Mouse (Mus musculus): ENCODE results near the gene Prim2. TPM values are rescaled to one million over a fixed set of nuclear protein-coding genes. Genes with fewer than 3 reads are reported as not detected.
A peak's percentile ranks its signal among the peaks of the same experiment; 100 is the strongest.

The Prim2 gene
- polyA plus RNA-seq (2015; fragmentation: Nextera tagmentation; extraction: Ambion mirVana), result 22.6 and 26.3 TPM in 2 replicates

DNA sequence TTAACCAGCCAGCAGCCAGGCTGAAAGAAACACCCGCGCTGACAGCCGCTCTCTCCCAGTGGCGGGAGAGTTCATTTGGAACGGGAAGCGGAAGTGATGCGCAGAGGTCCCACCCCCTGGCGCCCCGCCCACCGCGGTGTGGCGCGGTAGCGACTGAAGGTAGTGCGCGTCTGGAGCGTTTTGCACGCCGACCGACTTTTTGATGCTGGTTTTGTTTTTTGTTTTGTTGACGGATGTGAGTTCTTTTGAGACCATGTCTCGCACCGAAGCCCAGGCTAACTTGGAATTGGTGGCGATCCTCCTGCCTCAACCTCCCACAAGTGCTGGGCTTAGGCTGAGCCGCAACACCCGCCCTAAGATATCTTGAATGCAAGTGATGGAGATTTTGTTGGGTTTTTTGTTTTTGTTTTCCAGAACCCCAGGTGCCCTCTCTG, at the start of gene Prim2:
Prim2 (minus strand) TSS at position 88 of the 434 bp plus-strand sequence.
- under 1% methylated on average over 26 of the region's 26 CpGs for WGBS
- 0 out of 2 replicates have a peak, but pooled peaks cover 8% of the 10 kb centered on the region for H3K4me1 ChIP-seq (ENCODE audit: control insufficient read depth, insufficient read depth, low read length)
- peak within 1 kb of the TSS; percentile 71 for H3K4me2 ChIP-seq (ENCODE audit: low read depth, low read length)

DNA sequence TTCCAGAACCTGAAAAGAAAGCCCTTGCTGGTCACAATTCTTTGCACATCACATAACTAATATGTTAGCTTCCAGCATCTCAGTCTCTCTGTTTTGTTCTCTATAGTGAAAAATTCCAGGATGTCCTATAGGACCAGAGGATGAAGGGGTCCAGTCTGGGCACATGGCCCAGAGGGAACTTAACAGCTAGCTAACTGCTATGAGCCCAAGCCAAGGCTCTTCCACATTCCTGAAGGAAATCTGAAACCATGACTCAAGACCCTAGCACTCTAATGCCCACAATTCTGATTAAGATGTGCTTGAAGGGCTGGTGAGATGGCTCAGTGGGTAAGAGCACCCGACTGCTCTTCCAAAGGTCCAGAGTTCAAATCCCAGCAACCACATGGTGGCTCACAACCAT, 48.0 kb upstream of the Prim2 start:
- Histone ChIP-seq H3K9me3 (ENCODE audit: control insufficient read depth, low read length) (no peaks in the 10 kb centered on the region), H3K4me3 (ENCODE audit: low read length) (no peak overlapping the region), H3K9ac (ENCODE audit: low read depth, low read length) (no peak overlapping the region), H3K4me1 (ENCODE audit: control insufficient read depth, insufficient read depth, low read length) (0 out of 2 replicates have a peak, but pooled peaks cover 3% of the 10 kb centered on the region), H3K36me3 (ENCODE audit: control insufficient read depth, insufficient read depth, low read length) (no peaks in the 10 kb centered on the region), H3K27ac (ENCODE audit: low read length) (no peak overlapping the region), H3K4me2 (ENCODE audit: low read depth, low read length) (no peak overlapping the region), H3K27me3 (replicated peaks; ENCODE audit: control insufficient read depth, insufficient read depth, low read length) (no peaks in the 10 kb centered on the region)
- no peak for ATAC-seq
- 89% methylated on average over 1 of the region's 1 CpGs for WGBS

More for the DNA sequence above, at the start of gene Prim2:
- Histone ChIP-seq H3K27ac (ENCODE audit: low read length) (peak within 1 kb of the TSS; percentile 63), H3K9me3 (ENCODE audit: control insufficient read depth, low read length) (no peaks in the 10 kb centered on the region), H3K27me3 (replicated peaks; ENCODE audit: control insufficient read depth, insufficient read depth, low read length) (no peaks in the 10 kb centered on the region), H3K9ac (ENCODE audit: low read depth, low read length) (peak within 1 kb of the TSS; percentile 76), H3K36me3 (ENCODE audit: control insufficient read depth, insufficient read depth, low read length) (no peaks in the 10 kb centered on the region; the same call in 1 of the 2 replicates), H3K4me3 (ENCODE audit: low read length) (peak within 1 kb of the TSS; percentile 71)
- ATAC-seq, result peak; percentile 94

DNA sequence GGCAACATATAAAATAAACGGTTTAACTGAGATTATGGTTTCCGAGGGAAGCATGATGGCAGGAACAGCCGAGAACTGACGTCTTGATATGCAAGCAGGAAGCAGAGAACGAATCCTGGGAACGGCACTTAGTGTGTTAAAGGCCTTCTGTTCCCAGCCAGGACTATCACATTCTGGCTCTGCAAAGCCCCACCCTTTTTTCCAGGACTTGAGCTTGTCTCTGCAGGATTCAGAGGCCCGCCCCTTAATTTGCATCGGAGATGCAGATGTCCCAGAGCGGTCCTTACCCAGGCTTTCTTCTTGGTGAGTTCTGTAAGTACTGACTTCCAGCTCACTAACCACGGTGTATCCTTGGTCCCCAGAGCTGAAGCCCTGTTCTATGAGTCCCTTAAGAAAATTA, 45.2 kb upstream of the Prim2 start:
- no peaks in the 10 kb centered on the region for H3K4me1 ChIP-seq (ENCODE audit: control insufficient read depth, insufficient read depth, low read length)
- 5% methylated on average over 10 of the region's 10 CpGs for WGBS
- H3K4me3 ChIP-seq (ENCODE audit: low read length), result no peak overlapping the region
- H3K9ac ChIP-seq (ENCODE audit: low read depth, low read length), result no peak overlapping the region
- H3K4me2 ChIP-seq (ENCODE audit: low read depth, low read length), result no peak overlapping the region
- no peaks in the 10 kb centered on the region; the same call in 1 of the 2 replicates for H3K27me3 ChIP-seq (replicated peaks; ENCODE audit: control insufficient read depth, insufficient read depth, low read length)
- no peaks in the 10 kb centered on the region for H3K36me3 ChIP-seq (ENCODE audit: control insufficient read depth, insufficient read depth, low read length)
- peak; percentile 38; the same call in 1 of the 2 replicates for ATAC-seq
- H3K27ac ChIP-seq (ENCODE audit: low read length), result no peak overlapping the region
- no peaks in the 10 kb centered on the region for H3K9me3 ChIP-seq (ENCODE audit: control insufficient read depth, low read length)

DNA sequence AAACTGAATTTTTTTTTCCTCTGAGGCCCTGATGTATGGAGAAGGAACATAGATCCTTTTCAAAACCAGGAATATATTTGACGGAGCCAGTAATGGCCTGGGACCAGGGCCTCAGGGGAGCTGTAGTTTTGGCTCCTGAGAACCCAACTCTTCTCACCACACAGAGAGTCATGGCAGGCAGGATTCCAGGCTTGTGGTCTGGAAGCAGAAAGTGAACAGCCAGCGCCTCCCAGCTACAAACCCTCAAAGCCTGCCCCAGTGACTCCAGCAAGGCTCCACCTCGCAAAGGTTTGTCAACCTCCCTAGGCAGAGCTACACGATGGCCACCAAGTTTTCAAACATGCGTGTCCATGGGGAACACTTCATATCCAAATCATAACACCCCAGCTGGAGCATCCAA, 42.4 kb upstream of the Prim2 start:
- no peak overlapping the region for H3K4me3 ChIP-seq (ENCODE audit: low read length)
- ATAC-seq, result no peak
- no peaks in the 10 kb centered on the region for H3K36me3 ChIP-seq (ENCODE audit: control insufficient read depth, insufficient read depth, low read length)
- whole genome bisulfite sequencing, result 91% methylated on average over 5 of the region's 5 CpGs
- no peaks in the 10 kb centered on the region for H3K9me3 ChIP-seq (ENCODE audit: control insufficient read depth, low read length)
- no peak overlapping the region for H3K4me2 ChIP-seq (ENCODE audit: low read depth, low read length)
- no peak overlapping the region for H3K9ac ChIP-seq (ENCODE audit: low read depth, low read length)
- H3K27me3 ChIP-seq (replicated peaks; ENCODE audit: control insufficient read depth, insufficient read depth, low read length), result no peaks in the 10 kb centered on the region; the same call in 1 of the 2 replicates
- no peak overlapping the region for H3K27ac ChIP-seq (ENCODE audit: low read length)
- no peaks in the 10 kb centered on the region for H3K4me1 ChIP-seq (ENCODE audit: control insufficient read depth, insufficient read depth, low read length)

DNA sequence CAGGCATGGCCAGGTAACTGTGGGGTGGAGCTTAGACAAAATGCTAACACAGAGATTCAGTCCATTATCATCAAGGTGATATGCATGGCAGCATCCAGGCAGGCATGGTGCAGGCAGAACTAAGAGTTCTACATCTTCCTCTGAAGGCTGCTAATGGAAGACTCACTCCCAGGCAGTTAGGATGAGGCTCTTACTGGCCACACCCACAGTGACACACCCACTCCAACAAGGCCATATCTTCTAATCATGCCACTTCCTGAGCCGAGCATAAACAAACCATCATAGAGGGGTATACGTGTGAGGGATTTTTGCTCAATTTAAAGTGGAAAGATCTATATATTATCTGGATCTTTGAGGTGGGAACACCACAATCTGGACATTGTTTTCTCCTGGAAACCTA, 40.0 kb upstream of the Prim2 start:
- WGBS, result 60% methylated on average over 2 of the region's 2 CpGs

DNA sequence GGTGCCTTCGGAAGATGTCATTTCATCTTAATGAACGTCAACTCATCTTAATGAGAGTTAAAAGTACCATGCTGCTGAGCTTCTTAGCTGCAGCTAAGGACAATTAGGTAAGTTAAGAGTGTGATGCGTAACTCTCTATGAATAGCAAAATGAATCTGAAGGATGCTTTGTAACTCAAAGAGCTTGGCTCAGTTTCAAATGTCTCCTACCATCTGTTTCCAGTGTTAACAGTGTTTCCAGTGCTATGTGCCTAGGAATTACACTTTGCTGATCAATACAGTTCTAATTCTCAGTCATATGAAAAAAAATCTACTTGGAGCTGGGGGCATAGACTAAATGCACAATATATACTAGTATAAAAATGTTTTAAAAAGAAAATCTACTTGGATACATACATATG, 31.6 kb upstream of the Prim2 start:
- ATAC-seq, result no peak
- WGBS, result 79% methylated on average over 3 of the region's 3 CpGs
- Histone ChIP-seq H3K9ac (ENCODE audit: low read depth, low read length) (no peak overlapping the region), H3K27me3 (replicated peaks; ENCODE audit: control insufficient read depth, insufficient read depth, low read length) (no peaks in the 10 kb centered on the region), H3K4me3 (ENCODE audit: low read length) (no peak overlapping the region), H3K9me3 (ENCODE audit: control insufficient read depth, low read length) (no peaks in the 10 kb centered on the region), H3K4me2 (ENCODE audit: low read depth, low read length) (no peak overlapping the region), H3K27ac (ENCODE audit: low read length) (no peak overlapping the region), H3K36me3 (ENCODE audit: control insufficient read depth, insufficient read depth, low read length) (no peaks in the 10 kb centered on the region), H3K4me1 (ENCODE audit: control insufficient read depth, insufficient read depth, low read length) (no peaks in the 10 kb centered on the region)

More for the DNA sequence above, 40.0 kb upstream of the Prim2 start:
- H3K27ac ChIP-seq (ENCODE audit: low read length), result no peak overlapping the region
- H3K4me3 ChIP-seq (ENCODE audit: low read length), result no peak overlapping the region
- H3K9ac ChIP-seq (ENCODE audit: low read depth, low read length), result no peak overlapping the region
- H3K9me3 ChIP-seq (ENCODE audit: control insufficient read depth, low read length), result no peaks in the 10 kb centered on the region
- no peaks in the 10 kb centered on the region for H3K36me3 ChIP-seq (ENCODE audit: control insufficient read depth, insufficient read depth, low read length)
- H3K27me3 ChIP-seq (replicated peaks; ENCODE audit: control insufficient read depth, insufficient read depth, low read length), result no peaks in the 10 kb centered on the region; the same call in 1 of the 2 replicates
- no peaks in the 10 kb centered on the region for H3K4me1 ChIP-seq (ENCODE audit: control insufficient read depth, insufficient read depth, low read length)
- H3K4me2 ChIP-seq (ENCODE audit: low read depth, low read length), result no peak overlapping the region
- no peak for ATAC-seq

DNA sequence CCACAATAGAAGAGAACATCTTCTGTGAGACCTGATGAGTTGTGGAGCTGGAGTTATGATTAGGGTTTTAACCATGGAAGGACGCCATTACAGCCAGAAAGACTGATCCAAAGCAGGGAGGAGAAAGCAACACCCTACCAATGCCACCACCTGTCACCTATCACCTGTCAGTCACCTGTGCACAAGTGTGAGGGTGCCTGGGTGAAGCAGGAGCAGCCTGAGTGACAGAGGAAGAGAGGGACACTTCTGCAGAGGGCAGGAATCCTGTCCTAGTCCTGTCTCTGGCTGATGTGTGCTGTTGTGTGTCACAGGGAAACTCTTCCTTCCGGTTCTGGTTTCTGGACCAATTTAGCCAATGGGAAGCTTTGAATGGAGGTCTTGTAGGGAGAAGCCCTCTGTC, 26.4 kb upstream of the Prim2 start:
- H3K36me3 ChIP-seq (ENCODE audit: control insufficient read depth, insufficient read depth, low read length), result no peaks in the 10 kb centered on the region
- H3K27me3 ChIP-seq (replicated peaks; ENCODE audit: control insufficient read depth, insufficient read depth, low read length), result no peaks in the 10 kb centered on the region
- no peak overlapping the region for H3K4me2 ChIP-seq (ENCODE audit: low read depth, low read length)
- H3K9me3 ChIP-seq (ENCODE audit: control insufficient read depth, low read length), result no peaks in the 10 kb centered on the region
- ATAC-seq, result no peak
- no peak overlapping the region for H3K9ac ChIP-seq (ENCODE audit: low read depth, low read length)
- H3K4me3 ChIP-seq (ENCODE audit: low read length), result no peak overlapping the region
- WGBS, result 76% methylated on average over 2 of the region's 2 CpGs
- no peak overlapping the region for H3K27ac ChIP-seq (ENCODE audit: low read length)
- no peaks in the 10 kb centered on the region for H3K4me1 ChIP-seq (ENCODE audit: control insufficient read depth, insufficient read depth, low read length)

DNA sequence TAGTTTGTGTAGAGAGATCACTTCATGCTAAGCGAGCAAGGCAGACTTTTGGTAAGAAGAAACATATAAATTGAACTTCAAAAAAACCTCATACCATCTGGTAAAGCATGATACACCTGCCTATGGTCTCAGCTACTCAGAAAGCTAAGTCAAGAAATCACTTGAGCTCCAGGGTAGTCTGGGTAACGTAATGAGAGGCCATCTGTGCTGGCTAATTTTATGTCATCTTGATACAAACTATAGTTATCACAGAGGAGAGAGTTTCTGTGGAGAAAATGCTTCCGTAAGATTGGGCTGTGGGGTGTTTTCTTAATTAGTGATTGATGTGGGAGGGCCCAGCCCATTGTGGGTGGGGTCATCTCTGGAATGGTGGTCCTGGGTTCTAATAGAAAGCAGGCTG, 24.3 kb upstream of the Prim2 start:
- H3K4me3 ChIP-seq (ENCODE audit: low read length), result no peak overlapping the region
- H3K4me1 ChIP-seq (ENCODE audit: control insufficient read depth, insufficient read depth, low read length), result no peaks in the 10 kb centered on the region
- no peak overlapping the region for H3K9ac ChIP-seq (ENCODE audit: low read depth, low read length)
- H3K9me3 ChIP-seq (ENCODE audit: control insufficient read depth, low read length), result no peaks in the 10 kb centered on the region
- 72% methylated on average over 3 of the region's 3 CpGs for WGBS
- no peak overlapping the region for H3K27ac ChIP-seq (ENCODE audit: low read length)
- H3K4me2 ChIP-seq (ENCODE audit: low read depth, low read length), result no peak overlapping the region
- H3K27me3 ChIP-seq (replicated peaks; ENCODE audit: control insufficient read depth, insufficient read depth, low read length), result no peaks in the 10 kb centered on the region
- no peak for ATAC-seq
- no peaks in the 10 kb centered on the region for H3K36me3 ChIP-seq (ENCODE audit: control insufficient read depth, insufficient read depth, low read length)

DNA sequence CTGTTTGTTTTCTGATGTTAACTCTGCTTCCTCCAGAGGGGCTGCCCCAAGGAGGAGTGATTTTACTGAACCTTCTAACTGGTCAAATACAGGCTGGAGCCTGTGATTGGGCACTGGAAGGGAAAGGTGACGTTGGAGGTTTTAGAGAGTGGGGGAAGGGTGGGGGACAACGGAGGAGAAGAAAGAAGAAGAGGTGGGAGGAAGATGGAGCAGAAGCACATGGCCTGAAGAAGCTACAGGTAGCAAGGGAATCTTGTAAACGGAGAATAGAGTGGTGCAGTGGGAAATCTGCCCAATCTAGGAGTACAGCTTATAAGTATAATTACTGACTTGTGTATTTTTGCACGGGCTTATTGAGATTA, 20.5 kb upstream of the Prim2 start:
- ATAC-seq, result no peak
- no peaks in the 10 kb centered on the region for H3K9me3 ChIP-seq (ENCODE audit: control insufficient read depth, low read length)
- H3K4me1 ChIP-seq (ENCODE audit: control insufficient read depth, insufficient read depth, low read length), result no peaks in the 10 kb centered on the region
- WGBS, result 48% methylated on average over 4 of the region's 4 CpGs
- H3K27me3 ChIP-seq (replicated peaks; ENCODE audit: control insufficient read depth, insufficient read depth, low read length), result no peaks in the 10 kb centered on the region
- H3K4me3 ChIP-seq (ENCODE audit: low read length), result no peak overlapping the region
- H3K4me2 ChIP-seq (ENCODE audit: low read depth, low read length), result no peak overlapping the region
- no peaks in the 10 kb centered on the region for H3K36me3 ChIP-seq (ENCODE audit: control insufficient read depth, insufficient read depth, low read length)
- H3K27ac ChIP-seq (ENCODE audit: low read length), result no peak overlapping the region
- H3K9ac ChIP-seq (ENCODE audit: low read depth, low read length), result no peak overlapping the region

DNA sequence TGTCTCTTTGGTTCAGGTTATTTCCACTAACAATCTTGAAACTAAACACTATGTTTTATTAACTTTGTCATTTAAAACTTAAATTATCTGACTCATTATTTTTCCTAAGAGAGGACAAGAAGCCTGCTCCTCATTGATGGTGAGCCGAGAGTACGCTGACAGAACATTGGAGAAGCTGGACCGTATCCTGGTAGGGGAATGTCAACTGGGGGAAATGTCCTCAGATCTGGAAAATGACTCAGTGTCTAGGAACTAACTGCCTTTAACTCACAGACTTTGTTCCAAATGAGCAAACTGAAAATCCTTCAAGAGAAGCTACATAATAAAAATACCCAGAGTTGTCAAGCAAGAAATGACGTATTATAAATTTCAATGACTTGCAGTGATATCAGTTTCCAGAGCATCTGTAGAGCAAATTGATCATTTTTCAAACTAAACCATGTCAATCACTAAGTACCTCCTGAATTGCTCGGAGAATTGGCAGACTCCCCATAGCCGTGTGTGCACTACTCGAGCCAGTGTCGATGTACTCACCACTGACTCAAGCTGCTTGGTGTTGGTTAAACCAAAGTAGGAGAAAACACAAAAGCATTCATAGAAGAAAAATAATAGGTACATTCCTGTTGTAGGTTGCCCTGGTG, 20.0 kb upstream of the Prim2 start:
- no peaks in the 10 kb centered on the region for H3K4me1 ChIP-seq (ENCODE audit: control insufficient read depth, insufficient read depth, low read length)
- no peak for ATAC-seq
- H3K9ac ChIP-seq (ENCODE audit: low read depth, low read length), result no peak overlapping the region
- no peak overlapping the region for H3K4me2 ChIP-seq (ENCODE audit: low read depth, low read length)
- WGBS, result 74% methylated on average over 8 of the region's 8 CpGs
- H3K36me3 ChIP-seq (ENCODE audit: control insufficient read depth, insufficient read depth, low read length), result no peaks in the 10 kb centered on the region
- H3K27ac ChIP-seq (ENCODE audit: low read length), result no peak overlapping the region
- H3K27me3 ChIP-seq (replicated peaks; ENCODE audit: control insufficient read depth, insufficient read depth, low read length), result no peaks in the 10 kb centered on the region
- H3K4me3 ChIP-seq (ENCODE audit: low read length), result no peak overlapping the region
- no peaks in the 10 kb centered on the region for H3K9me3 ChIP-seq (ENCODE audit: control insufficient read depth, low read length)

All from intestine, embryonic 16.5 days (tissue).